Mouse (Mus musculus): Measurements from ENCODE around the gene Zan.

- TF ChIP-seq CTCF (IDR thresholded peaks at IDR 0.05; ENCODE audit: insufficient read depth, low read length) (no peak), POLR2A (IDR thresholded peaks at IDR 0.05; ENCODE audit: borderline replicate concordance, extremely low read depth, low read depth, low read length) (no peak)
Observed at GRCm38 (mm10) chr5:137481897-137482296, 5.0 kb upstream of the Zan start.

Data from lung, adult 2 months (tissue).